Mouse (Mus musculus): Measurements from ENCODE around the gene Prepl. TPM values are rescaled to one million over a fixed set of nuclear protein-coding genes. Genes with fewer than 3 reads are reported as not detected.

Gene Prepl
- polyA plus RNA-seq, 1 experiment from 2014 or later = 31.1 TPM

DNA sequence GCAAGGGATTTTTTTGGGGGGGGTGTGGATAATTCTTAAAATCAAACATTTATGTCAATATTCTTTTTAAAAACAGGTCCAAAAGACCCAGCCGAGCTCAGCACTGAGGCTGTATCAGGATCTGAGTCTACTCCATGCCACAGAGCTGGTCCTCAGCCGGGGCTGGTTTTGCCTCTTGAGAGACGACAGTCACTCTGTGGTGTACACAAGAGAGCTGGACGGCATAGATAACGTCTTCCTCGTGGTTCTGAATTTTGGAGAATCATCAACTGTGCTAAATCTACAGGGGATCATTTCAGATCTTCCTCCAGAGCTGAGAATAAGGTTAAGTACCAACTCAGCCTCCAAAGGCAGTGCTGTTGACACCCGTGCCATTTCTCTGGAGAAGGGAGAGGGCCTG is 26.5 kb downstream of the Prepl start:
- 93% methylated on average over 7 of the region's 7 CpGs for WGBS
- Histone ChIP-seq H3K4me1 (0 out of 2 replicates have a peak, but pooled peaks cover 5% of the 10 kb centered on the region), H3K27me3 (ENCODE audit: poor library complexity, severe bottlenecking) (no peaks in the 10 kb centered on the region), H3K36me3 (replicated peaks) (peaks cover 63% of the 10 kb centered on the region), H3K9me3 (no peaks in the 10 kb centered on the region), H3K4me3 (no peak overlapping the region), H3K27ac (no peak overlapping the region)
- no peak for DNase-seq (ENCODE audit: extremely low spot score, low spot score)

DNA sequence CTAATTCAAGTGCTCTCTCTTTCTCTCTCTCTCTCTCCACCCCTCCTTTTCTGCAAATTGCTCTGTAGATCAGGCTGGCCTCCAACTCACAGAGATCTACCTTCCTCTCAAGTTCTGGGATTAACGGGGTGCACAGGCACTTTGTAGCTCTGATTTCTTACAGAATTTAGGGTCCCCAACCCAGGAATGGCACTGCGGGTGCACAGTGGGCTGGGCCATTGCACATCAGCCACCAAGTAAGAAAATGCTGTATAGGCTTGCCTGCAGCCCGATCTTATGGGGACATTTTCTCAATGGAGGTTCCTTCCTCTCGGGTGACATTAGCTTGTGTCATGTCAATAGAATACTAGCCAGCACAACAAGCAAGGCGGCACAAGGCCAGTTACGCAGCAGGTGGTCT is 30.9 kb downstream of the Prepl start:
- Histone ChIP-seq H3K27ac (no peak overlapping the region), H3K4me3 (no peak overlapping the region), H3K27me3 (ENCODE audit: poor library complexity, severe bottlenecking) (no peaks in the 10 kb centered on the region), H3K4me1 (0 out of 2 replicates have a peak, but pooled peaks cover 5% of the 10 kb centered on the region), H3K36me3 (replicated peaks) (peaks cover 22% of the 10 kb centered on the region), H3K9me3 (no peaks in the 10 kb centered on the region)
- DNase-seq (ENCODE audit: extremely low spot score, low spot score) = no peak
- WGBS = 89% methylated on average over 6 of the region's 6 CpGs

DNA sequence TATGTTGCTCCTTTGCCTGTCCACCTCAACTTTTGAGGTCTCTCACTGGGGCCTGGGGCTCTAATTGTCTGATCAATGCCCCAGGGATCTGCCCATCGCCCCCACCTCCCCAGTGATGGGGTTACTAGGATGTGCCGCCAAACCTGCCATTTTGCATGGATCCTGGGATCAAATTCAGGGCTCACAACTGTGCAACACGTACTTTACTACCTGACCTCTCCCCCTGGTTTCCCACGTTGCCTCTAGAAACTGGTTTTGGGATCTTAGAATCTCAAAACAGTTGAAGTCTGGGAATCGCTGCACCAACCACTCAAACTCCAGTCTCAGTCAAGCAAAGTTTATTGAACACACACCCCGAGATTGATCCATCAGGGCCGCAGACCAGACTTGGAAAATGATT is 31.8 kb downstream of the Prepl start:
- Histone ChIP-seq H3K27ac (no peak overlapping the region), H3K36me3 (replicated peaks) (peaks cover 14% of the 10 kb centered on the region), H3K4me3 (no peak overlapping the region), H3K9me3 (no peaks in the 10 kb centered on the region), H3K4me1 (0 out of 2 replicates have a peak, but pooled peaks cover 5% of the 10 kb centered on the region), H3K27me3 (ENCODE audit: poor library complexity, severe bottlenecking) (no peaks in the 10 kb centered on the region)
- 88% methylated on average over 7 of the region's 7 CpGs for WGBS
- no peak for DNase-seq (ENCODE audit: extremely low spot score, low spot score)

DNA sequence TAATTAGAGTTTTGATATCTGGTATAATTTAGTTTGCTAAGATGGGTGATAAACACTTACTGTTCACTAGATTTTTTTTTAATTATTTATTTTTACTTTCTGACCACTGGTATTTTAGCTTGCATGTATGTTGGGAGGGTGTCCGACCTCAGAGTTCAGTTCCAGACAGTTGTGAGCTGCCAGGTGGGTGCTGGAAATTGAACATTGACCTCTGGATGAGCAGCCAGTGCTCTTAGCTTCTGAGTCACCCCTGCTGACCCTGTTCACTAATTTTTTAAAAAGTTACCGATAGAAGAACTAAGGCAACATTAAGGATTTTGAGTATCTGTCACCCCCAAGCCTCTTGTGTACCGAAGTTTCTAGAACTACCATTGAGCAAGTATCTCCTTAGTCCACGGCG is 41.7 kb downstream of the Prepl start:
- DNase-seq (ENCODE audit: extremely low spot score, low spot score) = no peak
- H3K36me3 ChIP-seq (replicated peaks) = no peaks in the 10 kb centered on the region
- no peak overlapping the region for H3K4me3 ChIP-seq
- no peaks in the 10 kb centered on the region for H3K9me3 ChIP-seq
- H3K4me1 ChIP-seq = no peaks in the 10 kb centered on the region
- H3K27me3 ChIP-seq (ENCODE audit: poor library complexity, severe bottlenecking) = no peaks in the 10 kb centered on the region
- H3K27ac ChIP-seq = no peak overlapping the region
- WGBS = 93% methylated on average over 5 of the region's 5 CpGs

DNA sequence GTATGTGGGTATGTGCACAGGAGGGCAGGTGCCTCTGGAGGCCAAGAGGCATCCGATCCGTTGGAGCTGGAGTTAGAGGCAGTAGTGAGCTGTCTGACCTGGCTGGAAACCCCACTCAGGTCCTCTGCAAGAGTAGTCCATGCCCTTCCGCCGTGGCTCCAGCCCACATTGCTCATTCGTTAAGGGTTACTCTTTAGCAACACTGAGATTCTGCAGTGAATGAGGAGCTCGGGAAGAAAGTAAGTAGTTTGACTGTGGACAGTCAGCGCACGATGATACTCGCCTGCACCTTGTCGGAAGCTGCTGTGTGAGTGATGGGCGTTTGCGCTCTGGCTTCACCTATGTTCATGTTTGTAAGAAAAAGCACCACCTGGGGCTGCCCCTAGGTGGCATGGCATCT is 44.9 kb downstream of the Prepl start:
- no peak for DNase-seq (ENCODE audit: extremely low spot score, low spot score)
- Histone ChIP-seq H3K9me3 (no peaks in the 10 kb centered on the region), H3K4me3 (no peak overlapping the region), H3K4me1 (peaks cover 5% of the 10 kb centered on the region; the same call in 1 of the 2 replicates), H3K27ac (no peak overlapping the region), H3K27me3 (ENCODE audit: poor library complexity, severe bottlenecking) (no peaks in the 10 kb centered on the region), H3K36me3 (replicated peaks) (no peaks in the 10 kb centered on the region)
- 89% methylated on average over 12 of the region's 12 CpGs for WGBS

DNA sequence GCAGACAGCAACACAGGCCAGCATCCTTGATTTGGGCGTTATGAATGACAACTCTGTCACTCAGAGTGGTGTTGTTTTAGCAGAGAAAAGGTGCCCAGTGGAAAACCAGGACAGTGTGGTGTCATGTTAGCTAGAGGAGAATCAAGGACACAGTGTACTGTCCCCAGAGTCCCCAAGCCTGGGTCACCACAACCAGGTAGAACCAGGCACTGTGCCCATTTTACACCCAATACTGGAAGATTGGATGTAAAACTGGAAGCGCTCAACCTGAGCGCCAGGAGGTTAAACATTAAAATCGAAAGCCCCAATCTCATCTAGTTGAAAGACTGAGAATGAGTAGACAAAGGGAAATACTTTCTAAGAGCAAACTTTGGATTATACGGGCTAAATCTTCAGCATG is 45.6 kb downstream of the Prepl start:
- no peaks in the 10 kb centered on the region for H3K36me3 ChIP-seq (replicated peaks)
- peaks cover 5% of the 10 kb centered on the region; the same call in 1 of the 2 replicates for H3K4me1 ChIP-seq
- H3K27ac ChIP-seq = no peak overlapping the region
- H3K9me3 ChIP-seq = no peaks in the 10 kb centered on the region
- no peaks in the 10 kb centered on the region for H3K27me3 ChIP-seq (ENCODE audit: poor library complexity, severe bottlenecking)
- 91% methylated on average over 5 of the region's 5 CpGs for WGBS
- no peak overlapping the region for H3K4me3 ChIP-seq
- no peak for DNase-seq (ENCODE audit: extremely low spot score, low spot score)

DNA sequence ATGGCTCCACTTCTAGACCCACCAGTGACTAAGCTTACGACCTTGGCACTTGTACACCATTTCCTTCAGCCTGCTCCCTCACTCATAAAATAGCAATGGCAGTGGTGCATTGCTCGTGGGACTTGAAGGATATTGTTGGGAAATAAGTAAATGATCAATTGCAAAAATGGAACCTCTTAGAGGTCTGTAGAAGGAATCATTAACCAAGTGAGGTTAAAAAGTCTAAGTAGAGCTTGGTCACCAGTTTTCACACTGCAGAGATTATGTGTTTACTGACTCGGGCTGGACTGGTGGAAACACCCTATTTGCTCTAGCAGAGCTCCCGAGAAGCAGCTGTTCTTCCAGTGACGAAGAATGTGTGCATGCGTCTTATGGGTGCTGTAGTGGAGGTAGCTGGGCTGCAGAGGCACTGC is 46.6 kb downstream of the Prepl start:
- Histone ChIP-seq H3K9me3 (no peaks in the 10 kb centered on the region), H3K4me3 (no peak overlapping the region), H3K36me3 (replicated peaks) (no peaks in the 10 kb centered on the region), H3K27ac (no peak overlapping the region), H3K4me1 (peaks cover 5% of the 10 kb centered on the region; the same call in 1 of the 2 replicates), H3K27me3 (ENCODE audit: poor library complexity, severe bottlenecking) (no peaks in the 10 kb centered on the region)
- 81% methylated on average over 6 of the region's 6 CpGs for WGBS
- DNase-seq (ENCODE audit: extremely low spot score, low spot score) = no peak

DNA sequence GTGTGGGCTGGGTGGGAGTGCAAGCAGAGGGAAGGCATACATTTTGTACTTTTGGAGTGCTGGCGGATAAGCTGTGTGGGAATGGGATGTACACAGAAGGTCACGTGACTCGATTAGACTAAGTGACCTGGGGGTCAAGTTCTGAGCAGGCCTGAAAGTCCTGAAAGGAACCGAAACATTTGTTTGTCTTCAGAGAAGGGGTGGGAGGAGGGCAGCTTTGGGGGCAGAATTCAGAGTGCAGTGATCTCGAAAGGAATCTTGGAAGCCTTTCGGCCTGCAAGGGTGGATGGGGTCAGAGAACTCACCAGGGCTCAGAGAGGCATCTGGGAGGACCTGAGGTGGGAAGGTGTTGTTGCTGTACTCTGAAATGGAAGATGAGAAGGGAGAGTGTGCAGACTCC is 47.6 kb downstream of the Prepl start:
- WGBS = 76% methylated on average over 6 of the region's 6 CpGs
- Histone ChIP-seq H3K27ac (no peak overlapping the region), H3K36me3 (replicated peaks) (no peaks in the 10 kb centered on the region), H3K27me3 (ENCODE audit: poor library complexity, severe bottlenecking) (no peaks in the 10 kb centered on the region), H3K4me1 (peaks cover 5% of the 10 kb centered on the region; the same call in 1 of the 2 replicates), H3K9me3 (no peaks in the 10 kb centered on the region), H3K4me3 (no peak overlapping the region)
- no peak for DNase-seq (ENCODE audit: extremely low spot score, low spot score)

DNA sequence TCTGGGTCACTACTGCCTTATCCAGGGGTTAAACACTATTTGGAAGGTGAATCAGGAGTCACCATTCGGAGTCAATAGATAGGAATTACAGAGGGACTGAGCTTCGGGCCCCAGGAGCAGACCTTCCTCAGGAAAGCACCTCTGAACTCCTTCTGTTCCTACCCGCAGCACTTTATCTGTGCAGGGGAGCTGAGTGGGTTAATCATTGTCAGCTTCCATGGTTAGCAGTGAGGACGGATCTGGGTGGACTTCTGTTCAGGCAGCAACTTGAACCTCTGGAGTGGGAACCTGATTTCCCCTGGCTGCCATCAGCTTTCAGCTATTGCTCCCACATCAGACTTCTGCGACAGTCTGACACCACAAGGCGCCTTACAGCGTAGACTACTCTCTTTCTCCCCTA is 49.1 kb downstream of the Prepl start:
- Histone ChIP-seq H3K4me1 (peaks cover 5% of the 10 kb centered on the region; the same call in 1 of the 2 replicates), H3K9me3 (no peaks in the 10 kb centered on the region), H3K27me3 (ENCODE audit: poor library complexity, severe bottlenecking) (no peaks in the 10 kb centered on the region), H3K4me3 (no peak overlapping the region), H3K27ac (no peak overlapping the region), H3K36me3 (replicated peaks) (no peaks in the 10 kb centered on the region)
- DNase-seq (ENCODE audit: extremely low spot score, low spot score) = no peak
- 88% methylated on average over 7 of the region's 7 CpGs for WGBS

DNA sequence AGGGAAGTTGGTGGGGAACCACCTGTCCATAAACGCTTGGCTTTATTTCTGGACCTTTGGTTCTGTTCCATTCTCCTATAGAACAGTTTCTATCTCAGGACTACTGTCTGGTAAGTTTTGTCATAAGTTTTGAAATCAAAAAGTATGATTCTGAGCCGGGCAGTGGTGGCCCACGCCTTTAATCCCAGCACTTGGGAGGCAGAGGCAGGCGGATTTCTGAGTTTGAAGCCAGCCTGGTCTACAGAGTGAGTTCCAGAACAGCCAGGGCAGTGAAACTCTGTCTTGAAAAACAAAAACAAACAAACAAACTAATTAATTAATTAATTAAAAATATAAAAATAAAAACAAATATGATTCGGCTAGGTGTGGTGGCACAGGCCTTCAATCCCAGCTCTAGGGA is 51.3 kb downstream of the Prepl start:
- Histone ChIP-seq H3K9me3 (no peaks in the 10 kb centered on the region), H3K27ac (no peak overlapping the region), H3K4me3 (no peak overlapping the region), H3K4me1 (peaks cover 5% of the 10 kb centered on the region; the same call in 1 of the 2 replicates), H3K36me3 (replicated peaks) (no peaks in the 10 kb centered on the region), H3K27me3 (ENCODE audit: poor library complexity, severe bottlenecking) (no peaks in the 10 kb centered on the region)
- 90% methylated on average over 5 of the region's 5 CpGs for WGBS
- DNase-seq (ENCODE audit: extremely low spot score, low spot score) = no peak

DNA sequence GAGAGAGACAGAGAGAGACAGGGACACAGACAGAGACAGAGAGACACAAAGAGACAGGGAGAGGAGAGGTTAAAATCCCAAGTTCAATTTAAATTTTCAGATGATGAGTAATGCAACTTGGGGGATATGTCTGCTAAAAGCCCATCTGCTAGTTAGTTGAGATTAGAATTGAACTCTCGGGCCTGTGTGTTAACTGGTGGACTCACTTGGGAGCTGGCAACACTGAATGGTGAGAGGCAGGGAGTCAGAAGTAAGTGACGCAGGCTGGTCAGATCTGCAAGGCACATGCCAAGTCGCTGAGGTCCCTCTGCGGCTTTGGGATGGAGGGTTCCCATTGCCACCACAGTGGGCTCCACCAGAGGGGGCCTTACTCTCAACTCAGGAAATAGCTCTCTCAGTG is 51.7 kb downstream of the Prepl start:
- H3K4me3 ChIP-seq = no peak overlapping the region
- WGBS = 75% methylated on average over 4 of the region's 4 CpGs
- no peaks in the 10 kb centered on the region for H3K36me3 ChIP-seq (replicated peaks)
- no peak overlapping the region for H3K27ac ChIP-seq
- H3K27me3 ChIP-seq (ENCODE audit: poor library complexity, severe bottlenecking) = no peaks in the 10 kb centered on the region
- H3K4me1 ChIP-seq = peaks cover 5% of the 10 kb centered on the region; the same call in 1 of the 2 replicates
- no peak for DNase-seq (ENCODE audit: extremely low spot score, low spot score)
- no peaks in the 10 kb centered on the region for H3K9me3 ChIP-seq

DNA sequence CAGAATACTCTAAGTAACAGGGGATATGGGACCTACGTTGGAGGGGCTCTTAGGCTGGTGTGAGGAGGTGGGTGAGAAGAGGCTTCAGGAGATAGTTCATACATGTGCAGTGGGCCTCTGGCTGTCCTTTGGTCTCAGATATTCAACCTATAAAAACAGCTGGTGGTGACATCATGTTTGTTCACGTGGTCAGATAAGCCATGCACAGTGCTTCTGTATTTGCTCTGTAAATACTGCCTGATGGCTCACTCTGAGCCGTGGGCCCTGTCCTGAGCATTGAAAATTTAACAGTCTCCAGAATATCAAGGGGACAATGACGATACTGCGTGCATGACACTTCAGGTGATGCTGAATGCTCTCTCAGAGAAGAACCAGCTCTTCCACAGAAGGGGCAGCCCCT is 52.2 kb downstream of the Prepl start:
- WGBS = 89% methylated on average over 5 of the region's 5 CpGs
- H3K4me3 ChIP-seq = no peak overlapping the region
- no peak for DNase-seq (ENCODE audit: extremely low spot score, low spot score)
- H3K36me3 ChIP-seq (replicated peaks) = no peaks in the 10 kb centered on the region
- peaks cover 5% of the 10 kb centered on the region; the same call in 1 of the 2 replicates for H3K4me1 ChIP-seq
- no peak overlapping the region for H3K27ac ChIP-seq
- H3K27me3 ChIP-seq (ENCODE audit: poor library complexity, severe bottlenecking) = no peaks in the 10 kb centered on the region
- H3K9me3 ChIP-seq = no peaks in the 10 kb centered on the region

DNA sequence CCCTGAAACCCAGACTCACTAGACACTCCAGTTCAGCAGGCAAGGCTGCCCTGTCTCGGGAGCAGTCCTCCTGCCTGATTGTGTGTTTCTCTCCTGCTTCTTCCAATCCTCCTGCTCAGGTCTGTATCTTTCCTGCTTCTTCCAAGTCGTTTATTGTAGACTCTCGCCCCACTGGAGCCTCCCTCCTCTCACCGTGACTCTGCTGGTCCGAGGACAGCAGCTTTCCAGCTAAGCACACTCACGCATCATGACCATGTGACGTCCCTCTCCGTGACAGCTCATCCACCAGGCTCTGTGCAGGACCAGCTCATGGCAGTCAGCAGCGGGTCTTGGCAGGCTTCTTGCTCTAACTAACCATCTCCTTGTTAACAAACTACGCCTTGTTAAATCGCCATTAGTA is 56.0 kb downstream of the Prepl start:
- Histone ChIP-seq H3K27me3 (ENCODE audit: poor library complexity, severe bottlenecking) (no peaks in the 10 kb centered on the region), H3K9me3 (no peaks in the 10 kb centered on the region), H3K4me3 (no peak overlapping the region), H3K4me1 (no peaks in the 10 kb centered on the region), H3K36me3 (replicated peaks) (no peaks in the 10 kb centered on the region), H3K27ac (no peak overlapping the region)
- WGBS = 74% methylated on average over 11 of the region's 11 CpGs
- DNase-seq (ENCODE audit: extremely low spot score, low spot score) = no peak

DNA sequence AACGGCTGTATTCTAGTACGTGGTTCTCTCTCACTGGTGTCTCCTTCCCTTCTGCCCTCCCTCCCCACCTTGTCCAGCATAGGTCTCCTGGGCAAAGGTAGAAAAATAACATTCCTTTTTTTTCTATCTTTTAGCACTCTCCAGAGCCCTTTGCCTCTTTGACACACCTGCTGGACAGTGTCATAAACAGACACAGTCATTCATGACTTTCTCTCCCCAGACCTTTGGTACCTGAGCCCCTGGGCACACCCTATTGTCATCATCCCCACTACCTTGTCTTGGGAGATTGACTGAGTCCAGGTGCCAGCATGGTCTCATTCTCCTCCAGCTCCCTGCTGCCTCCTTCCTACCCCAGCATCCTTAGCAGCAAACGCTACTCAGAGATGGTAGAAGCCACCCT is 57.0 kb downstream of the Prepl start:
- Histone ChIP-seq H3K9me3 (no peaks in the 10 kb centered on the region), H3K27me3 (ENCODE audit: poor library complexity, severe bottlenecking) (no peaks in the 10 kb centered on the region), H3K4me3 (no peak overlapping the region), H3K36me3 (replicated peaks) (no peaks in the 10 kb centered on the region), H3K4me1 (no peaks in the 10 kb centered on the region), H3K27ac (no peak overlapping the region)
- 79% methylated on average over 3 of the region's 3 CpGs for WGBS
- DNase-seq (ENCODE audit: extremely low spot score, low spot score) = no peak
